Mouse (Mus musculus) left cerebral cortex, adult 9 months (tissue): Measurements from ENCODE around the gene Adgrg1.

Source experiments
- DNase-seq, 2 experiments: peaks; one replicate each; pipeline ENCODE4 v3.0.0; 2022; ENCODE audit warnings: low spot score in 2 of 2

The Adgrg1 gene

DNA sequence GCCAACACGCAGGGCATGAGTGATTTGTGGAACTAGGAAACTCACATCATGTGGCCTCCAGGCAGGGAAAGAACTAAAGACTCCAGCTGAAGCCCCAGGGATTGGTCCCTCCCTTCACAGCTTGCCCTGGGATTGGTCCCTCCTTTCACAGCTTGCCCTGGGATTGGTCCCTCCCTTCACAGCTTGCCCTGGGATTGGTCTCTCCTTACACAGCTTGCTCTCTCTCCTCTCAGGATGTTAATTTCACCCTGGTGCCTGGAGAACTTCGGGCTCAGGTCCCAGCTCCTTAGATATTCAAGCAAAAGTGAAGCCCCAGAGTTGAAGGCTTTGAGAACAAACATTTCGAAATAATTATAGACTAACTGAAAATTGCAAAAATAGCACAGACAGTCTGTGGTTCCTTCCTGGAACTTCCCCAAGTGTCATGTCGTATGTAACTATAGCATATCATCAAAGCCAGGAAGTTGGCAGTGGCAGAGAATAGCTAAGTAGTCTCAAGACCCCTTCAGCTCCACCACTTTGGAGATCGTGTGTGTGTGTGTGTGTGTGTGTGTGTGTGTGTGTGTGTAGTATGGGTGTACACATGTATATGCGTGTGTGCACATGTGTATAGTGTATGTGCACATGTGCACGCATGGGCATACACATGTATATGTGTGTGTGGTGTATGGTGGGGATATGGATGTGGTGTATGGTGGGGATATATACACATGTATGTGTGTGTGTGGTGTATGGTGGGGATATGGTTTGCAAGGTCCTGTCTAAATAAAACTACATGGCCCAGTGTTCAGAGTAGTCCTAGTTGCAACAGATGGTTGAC lies 62.8 kb downstream of the Adgrg1 start:
- DNase-seq: peak; percentile 31 to 46

DNA sequence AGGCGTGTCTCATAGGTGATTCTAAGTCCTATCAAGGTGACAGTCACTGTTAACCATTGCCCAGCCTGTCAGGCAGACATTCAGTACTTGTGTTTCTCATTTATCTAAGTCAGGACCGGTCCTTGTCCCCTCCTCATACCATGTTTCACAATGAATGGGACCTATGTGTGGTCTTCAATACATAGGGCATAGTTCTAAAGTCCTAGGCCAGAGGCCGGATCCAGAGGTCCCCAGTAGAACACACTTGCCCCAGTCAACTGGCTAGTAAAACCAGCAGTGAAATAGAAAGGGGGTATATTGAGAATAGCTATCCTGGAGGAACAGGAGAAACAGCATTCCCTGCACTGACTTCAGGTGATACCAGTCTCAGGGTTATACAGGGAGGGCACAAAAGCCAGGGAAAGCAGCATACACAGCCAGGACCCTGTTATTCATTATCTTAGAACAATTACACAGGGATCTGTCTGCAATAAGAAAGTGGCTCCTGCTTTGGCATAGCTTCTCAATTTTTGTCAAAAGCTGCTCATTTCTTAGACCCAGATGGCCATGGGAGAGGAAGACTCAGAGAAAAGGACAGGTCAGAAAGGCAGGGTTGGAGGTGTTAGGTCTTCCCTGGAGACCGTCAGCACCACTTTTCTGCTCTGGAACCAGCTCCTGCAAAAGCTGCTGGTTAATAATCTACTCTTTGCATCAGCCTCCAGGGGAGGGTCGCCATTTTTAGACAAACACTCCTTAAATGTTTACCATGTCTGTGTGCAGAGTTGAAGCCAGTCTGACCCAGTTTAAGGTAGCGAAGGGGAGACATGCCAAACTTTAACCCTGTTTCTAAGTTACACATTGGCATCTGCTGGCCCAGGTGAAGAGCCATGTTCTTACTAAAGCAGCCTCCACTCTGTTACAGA lies 67.6 kb downstream of the Adgrg1 start:
- no peak for DNase-seq

DNA sequence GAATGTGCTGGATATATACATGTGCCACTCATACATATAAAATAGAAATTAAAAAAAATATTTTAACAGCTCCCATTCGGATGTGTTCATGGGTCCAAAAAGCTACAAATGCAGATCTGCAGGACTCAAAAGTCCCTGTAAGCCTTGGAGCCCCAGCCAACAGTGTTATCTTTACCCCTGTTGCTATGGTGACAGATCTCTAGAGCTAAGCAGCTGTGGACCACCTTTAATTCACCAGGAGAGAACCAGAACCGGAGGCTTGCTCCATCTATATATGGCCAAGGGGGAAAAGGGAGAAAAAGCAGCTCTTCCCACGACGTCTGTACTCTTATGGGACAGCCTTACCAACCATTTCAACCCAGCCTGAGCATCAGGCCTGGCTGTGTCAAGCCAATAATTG lies 70.3 kb downstream of the Adgrg1 start:
- DNase-seq: no peak

DNA sequence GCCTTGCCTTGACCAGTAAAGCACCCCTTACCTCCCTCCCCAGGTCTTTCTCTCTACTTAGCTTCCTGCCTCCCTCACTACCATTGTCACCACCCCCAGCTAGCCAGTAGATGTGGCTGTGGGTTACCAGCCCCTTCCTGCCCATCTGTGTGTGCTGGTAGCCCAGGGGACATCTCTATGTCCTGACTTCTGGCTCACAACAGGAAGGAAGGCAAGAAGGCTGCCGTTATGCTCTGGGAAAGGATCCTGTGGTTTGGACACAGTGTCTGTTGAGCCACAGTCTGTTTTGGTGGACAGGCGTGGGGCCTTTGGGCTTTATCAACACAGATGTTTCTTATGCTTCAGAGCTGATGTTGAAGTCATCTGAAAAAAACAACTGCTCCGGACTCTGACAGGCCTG lies 72.4 kb downstream of the Adgrg1 start:
- DNase-seq: no peak

DNA sequence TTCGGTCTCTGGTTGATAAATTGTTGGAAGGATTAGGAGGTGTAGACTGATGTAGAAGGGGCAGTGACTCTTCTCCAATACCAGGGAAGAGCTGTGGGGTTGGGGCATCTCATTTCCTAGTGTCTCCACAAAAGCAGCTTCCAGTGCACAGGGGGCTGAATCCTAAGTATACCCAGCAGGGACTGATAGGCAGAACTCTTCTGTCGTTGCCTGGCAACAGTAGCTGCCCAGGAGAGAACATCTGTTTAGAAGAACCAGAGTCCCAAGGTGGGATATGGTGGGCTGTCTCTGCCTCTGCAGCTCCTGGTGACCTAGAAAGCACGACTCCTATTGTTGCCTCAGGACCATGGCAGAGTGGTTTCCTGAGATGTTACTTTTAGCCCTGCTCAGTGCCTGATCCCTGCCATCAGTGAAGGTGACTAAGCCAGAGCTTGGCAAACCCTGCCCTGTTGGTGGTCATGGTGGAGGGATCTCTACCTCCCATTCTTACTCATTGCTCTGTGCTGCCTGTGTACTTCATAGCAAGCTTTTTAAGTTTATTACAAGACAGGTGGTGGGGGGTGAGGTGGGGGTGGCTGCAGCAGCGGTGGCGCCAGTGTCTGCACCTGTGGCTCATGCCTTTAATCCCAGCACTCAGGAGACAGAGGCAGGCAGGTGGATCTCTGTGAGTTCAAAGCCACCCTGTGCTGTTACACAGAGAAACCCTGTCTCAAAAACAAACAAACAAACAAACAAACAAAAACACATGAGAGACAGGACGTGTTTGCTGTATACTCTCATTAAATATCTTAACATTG lies 73.5 kb downstream of the Adgrg1 start:
- no peak for DNase-seq

DNA sequence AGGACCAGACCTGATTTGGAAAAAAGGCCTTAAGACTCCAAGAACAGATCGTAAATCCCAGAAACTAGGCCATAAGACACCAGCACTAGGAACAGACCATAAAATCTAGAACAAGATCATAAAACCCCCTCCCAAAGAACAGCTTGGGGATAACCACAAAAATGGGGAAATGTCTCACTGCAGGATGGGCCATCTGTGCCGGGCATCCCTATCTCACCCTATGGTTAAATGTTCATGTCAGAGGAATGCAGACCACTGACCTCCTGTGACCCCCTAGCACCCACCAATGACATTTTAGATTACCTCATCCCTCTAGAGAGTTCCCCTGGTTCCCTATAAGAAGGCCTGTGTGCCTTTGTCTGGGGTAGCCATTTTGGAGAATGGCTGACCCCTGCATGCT lies 75.1 kb downstream of the Adgrg1 start:
- no peak for DNase-seq

DNA sequence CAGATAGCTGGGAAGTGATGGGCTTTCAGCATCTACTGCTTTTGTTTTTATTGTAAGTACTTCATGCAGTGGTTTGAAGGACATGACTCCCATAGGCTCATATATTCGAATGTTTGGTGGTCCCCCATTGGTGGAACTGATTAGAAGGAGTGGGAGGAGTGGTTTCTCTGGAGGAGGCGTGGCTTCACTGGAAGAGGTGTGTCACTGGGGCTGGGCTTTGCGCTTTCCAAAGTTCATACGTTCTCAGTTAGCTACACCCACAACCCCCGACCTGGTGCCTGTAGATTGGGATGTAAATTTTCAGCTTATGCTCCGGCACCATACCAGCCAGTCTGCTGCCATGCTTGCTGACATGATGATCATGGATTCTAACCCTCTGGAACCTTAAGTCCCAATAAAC lies 79.9 kb downstream of the Adgrg1 start:
- DNase-seq: no peak

DNA sequence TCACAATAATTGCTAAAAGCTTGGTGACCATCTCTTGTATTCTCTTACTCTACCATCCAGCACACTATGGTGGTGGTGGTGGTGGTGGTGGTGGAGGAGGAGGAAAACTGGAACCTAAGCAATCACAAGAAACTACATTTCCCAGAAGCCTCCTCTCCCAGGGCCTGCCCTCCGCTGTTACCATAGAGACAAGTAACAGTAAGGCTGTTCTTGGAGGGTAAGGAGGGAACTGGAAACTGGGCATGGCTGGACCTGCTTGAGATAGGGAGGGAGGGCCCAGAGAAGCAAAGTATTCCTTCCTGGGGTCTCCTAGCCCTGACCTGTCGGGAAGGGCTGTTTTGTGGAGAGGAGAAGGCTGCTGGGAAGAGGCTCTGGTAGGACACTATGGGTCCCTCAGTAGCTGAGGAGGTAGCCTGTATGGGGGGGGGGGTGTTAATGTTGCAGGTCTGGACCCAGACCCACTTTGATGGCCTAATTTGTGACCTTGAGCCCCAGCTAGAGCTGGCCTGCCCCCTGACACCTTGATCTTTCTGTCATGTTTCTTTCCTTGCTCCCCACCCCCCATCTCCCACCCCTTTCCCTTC lies 80.5 kb downstream of the Adgrg1 start, which contains the start of gene Drc7:
Gene Drc7, plus strand, starts transcription at position 177 of the 584 bp plus-strand sequence.
- DNase-seq: peak in 1 of 2 experiments; percentile 17

DNA sequence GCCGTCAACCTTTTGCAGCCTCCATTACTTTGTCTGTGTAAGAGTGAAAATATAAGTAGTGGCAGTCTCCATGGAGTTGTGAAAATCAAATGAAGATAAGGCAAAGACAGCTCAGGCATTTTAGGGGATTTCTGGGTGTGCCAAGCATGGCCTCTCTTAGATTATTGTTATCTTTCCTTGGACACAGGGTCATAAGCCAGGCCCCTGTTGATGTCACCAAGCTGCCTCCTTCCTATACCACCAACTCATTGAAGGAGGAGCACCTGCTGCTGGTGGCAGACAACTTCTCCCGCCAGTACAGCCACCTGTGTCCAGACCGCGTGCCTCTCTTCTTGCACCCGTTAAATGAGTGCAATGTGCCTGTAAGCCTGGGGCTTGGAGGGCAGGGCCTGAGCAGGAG lies 81.9 kb downstream of the Adgrg1 start:
- no peak for DNase-seq

DNA sequence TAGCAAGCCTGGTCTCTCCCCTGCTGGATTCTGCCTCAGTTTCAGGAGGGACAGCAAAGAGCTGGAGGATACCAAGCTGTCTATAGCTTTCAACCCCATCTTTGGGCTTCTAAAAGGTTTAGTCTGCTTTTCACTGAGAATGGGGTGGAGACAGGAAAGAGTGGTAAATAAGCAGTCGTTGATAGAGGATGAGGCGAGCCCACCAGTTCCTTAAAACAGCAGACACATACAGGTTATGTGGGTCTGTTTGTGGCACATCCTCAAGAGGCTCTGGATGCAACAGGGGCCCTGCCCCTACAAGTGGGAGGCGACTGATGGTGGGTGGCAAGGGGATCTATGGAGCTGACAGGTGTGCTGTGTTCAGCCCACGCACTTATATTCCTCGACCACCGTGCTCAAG lies 84.1 kb downstream of the Adgrg1 start:
- DNase-seq: no peak

DNA sequence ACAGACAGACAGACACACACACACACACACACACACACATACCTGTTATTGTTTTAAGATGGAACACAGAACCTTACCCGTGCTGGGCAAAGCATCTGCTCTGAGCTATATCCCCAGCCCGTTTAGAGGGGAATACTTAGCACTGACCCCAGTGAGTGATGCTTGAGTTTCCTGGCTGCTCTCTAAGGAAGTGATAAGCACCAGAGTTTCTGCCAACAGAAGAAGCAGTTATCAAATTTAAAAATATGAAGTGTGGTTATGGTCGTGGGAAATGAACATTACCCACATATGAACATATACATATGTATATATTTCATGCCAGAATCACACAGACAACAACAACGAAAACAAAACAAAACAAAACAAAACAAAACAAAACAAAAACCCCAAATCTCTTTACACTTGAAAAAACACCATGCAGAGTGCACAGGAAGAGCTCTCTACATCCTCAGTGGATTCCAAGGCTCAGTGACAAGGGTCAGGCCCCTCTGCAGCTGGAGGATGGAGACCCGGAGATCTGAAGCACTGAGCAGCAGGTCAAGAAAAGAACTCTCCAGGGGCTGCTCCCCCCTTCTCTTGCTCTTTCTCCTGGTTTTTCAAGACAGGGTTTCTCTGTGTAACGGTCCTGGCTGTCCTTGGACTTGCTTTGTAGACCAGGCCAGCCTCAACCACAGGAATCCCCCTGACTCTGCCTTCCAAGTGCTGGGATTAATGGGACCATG lies 85.4 kb downstream of the Adgrg1 start:
- DNase-seq: no peak
